Mouse (Mus musculus) naive thymus-derived CD4-positive, alpha-beta T cell, adult 5 months (primary cell): ENCODE measurements around the gene Cacnb3. TPM values are rescaled to one million over a fixed set of nuclear protein-coding genes. Genes with fewer than 3 reads are reported as not detected.

Source experiments
- polyA plus RNA-seq: library from polyadenylated mRNA; unstranded; fragments of 100-300 nt; shearing (Covaris generic); gene quantifications from one replicate; pipeline ENCODE4 v1.2.1, GENCODE M21; 2017

The Cacnb3 gene
- 0.97 TPM for polyA plus RNA-seq

DNA sequence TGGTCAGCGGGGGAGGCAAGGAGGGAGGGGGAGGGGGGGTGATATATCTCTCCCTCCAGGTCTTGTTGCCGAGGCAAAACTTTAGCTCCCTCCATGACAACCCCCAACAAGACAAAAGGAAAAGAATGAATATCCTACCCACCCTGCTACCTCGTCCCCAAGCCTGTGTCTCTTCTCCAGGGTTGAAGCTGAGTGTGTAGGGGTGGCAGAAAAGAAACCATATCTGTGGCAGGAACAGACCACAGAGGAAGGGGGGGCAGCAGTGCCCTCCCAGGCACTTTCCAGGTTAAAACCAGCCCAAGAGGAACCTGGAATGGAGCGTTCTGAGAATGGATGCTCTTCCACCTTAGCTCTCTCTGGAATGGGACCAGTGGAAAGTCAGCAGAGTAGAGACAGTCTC, at the start of gene Cacnb3:
Cacnb3 (plus strand) TSS at position 301 of the 400 bp plus-strand sequence.

DNA sequence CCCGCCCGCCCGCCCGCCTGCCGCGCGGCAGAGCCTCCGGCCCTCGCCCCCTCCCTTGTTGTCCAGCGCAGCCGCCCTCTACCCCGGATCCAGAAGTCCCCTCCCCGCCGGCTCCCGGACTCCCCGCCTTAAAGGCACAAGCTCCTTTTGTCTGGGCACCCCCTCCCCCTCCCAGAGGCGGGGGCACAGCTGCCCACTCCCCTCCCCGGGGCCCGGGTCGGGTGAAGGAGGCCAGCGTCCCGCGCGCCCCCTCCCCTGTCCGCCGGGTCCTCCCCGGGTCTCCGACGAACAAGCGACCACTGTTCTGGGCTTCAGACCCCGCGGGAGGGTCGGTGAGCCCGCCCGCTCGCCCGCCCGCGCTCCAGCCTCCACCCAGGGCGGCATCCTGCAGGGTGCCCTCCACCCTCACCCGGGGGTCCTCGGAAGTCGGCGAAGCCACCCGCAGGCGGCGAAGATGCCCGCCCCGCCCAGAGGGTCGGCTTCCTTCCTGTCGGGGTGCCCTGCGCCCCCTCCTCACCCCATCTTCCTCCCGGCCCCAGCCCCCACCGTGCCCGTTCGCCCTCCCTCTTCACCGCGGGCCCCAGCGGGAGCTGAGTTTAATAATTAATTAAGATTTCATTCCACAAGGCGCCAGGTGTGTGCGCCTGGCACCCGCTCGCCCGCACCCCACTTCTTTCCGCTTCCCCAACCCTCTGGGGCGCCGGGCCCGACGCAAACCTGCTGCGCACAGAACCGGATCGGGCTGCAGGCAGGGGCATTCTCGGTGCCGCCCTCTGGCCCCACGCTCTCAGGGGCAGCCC, 21.1 kb upstream of the Cacnb3 start, which contains the start of gene Adcy6:
Adcy6 (minus strand) TSS at position 746 of the 800 bp plus-strand sequence.

DNA sequence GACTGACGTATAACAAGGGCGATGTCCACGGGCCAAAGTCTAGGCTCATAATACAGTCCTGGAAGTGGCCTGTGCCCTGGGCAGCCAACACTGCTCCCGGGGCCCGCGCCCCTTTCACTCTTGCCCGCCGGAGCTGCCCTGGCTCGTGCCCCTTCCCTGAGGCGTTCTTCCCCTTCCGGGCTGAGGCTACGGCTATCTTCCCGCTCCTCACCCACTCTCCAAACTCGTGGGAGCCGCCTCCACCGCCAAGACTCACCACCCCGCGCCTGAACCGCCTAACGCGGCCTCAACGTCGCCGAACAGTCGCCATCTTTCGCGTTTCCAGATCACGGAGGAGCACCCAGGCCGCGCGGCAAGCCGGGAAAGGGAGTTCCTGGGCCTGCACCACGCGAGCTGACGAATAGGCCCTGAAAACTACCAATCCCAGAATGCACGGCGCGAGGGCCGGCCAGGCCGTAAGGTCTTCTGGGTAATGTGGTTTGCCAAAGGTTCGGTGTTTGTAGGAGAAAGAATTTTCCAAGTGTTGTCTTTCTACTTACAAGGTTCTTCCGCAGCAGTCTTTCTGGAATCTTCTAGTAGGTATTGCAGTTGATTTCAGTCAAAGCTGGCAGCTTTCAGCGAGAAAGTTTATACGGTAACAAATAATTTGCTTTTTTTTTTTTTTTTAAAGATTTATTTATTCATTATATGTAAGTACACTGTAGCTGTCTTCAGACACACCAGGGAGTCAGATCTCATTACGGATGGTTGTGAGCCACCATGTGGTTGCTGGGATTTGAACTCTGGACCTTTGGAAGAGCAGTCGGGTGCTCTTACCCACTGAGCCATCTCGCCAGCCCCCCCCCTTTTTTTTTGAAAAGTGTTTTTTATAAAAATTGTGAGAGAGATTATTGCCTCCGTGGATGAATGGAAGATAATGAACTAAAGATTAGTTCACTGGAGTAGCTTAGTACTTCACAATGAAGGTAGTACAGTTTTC, 32.2 kb downstream of the Cacnb3 start, which contains the start of gene Ddx23:
Ddx23 (minus strand) TSS at position 328 of the 979 bp plus-strand sequence.

DNA sequence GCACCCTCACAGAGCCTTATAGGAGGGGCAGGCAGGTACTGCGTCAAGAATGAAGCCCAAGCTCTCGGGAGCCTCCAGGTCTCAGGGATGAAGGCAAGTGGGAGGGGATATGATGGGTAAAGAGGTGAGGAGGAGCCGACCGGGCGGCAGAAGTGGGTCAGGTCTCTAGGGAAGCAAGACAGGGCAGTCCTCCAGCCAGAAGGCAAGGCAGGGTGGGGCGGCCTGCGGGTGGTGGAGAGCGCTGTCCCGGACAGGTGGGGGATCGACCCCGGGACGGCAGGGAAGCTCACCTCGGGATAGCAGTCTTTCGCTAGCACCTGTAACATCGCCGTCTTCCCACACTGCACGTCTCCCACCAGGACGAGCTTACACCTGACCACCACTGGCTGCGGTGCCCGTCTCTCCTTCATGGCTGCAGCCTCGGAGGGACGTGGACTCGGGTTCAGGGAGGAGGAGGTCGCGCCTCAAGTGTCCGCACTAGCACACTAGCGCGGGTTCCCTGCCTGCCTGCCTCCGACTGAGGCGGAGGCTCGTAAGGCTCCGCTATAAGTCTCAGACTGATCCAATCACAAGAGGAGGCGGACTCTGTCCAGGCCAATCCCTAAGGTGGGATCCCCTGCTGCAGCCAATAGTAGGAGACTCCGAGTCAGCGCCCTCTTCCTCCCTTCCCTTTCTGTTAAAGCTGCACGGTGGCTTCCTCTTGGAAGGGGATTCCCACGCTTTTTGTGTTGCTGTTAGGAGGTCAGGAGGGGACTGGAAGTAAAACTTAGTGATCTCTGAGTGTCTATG, 46.5 kb downstream of the Cacnb3 start, which contains the start of gene Rnd1:
Rnd1 (minus strand) TSS at position 522 of the 789 bp plus-strand sequence.

Other genes with a start within 250 kb of the Cacnb3 start
- not detected for gene Olfr283, start 249.9 kb upstream of the Cacnb3 start, polyA plus RNA-seq
- gene Olfr282, start 199.6 kb upstream of the Cacnb3 start, polyA plus RNA-seq: not detected
- not detected for gene Olfr281, start 178.3 kb upstream of the Cacnb3 start, polyA plus RNA-seq
- not detected for gene OR5BS1P, start 160.9 kb upstream of the Cacnb3 start, polyA plus RNA-seq
- gene Lalba, start 148.1 kb upstream of the Cacnb3 start, polyA plus RNA-seq: not detected
- 0.25 TPM for gene Olfr279, start 138.4 kb upstream of the Cacnb3 start, polyA plus RNA-seq
- 105 TPM for gene Kansl2, start 96.6 kb upstream of the Cacnb3 start, polyA plus RNA-seq
- gene Ccnt1, start 59.9 kb upstream of the Cacnb3 start, polyA plus RNA-seq: 165 TPM
- not detected for gene 4930415O20Rik, start 59.8 kb upstream of the Cacnb3 start, polyA plus RNA-seq
- gene Adcy6, start 20.8 kb upstream of the Cacnb3 start, polyA plus RNA-seq: 5.3 TPM
- gene Ddx23, start 32.1 kb downstream of the Cacnb3 start, polyA plus RNA-seq: 34.3 TPM
- 2.2 TPM for gene Rnd1, start 46.6 kb downstream of the Cacnb3 start, polyA plus RNA-seq
- not detected for gene Ccdc65, start 77.4 kb downstream of the Cacnb3 start, polyA plus RNA-seq
- 0.81 TPM for gene Fkbp11, start 97.4 kb downstream of the Cacnb3 start, polyA plus RNA-seq
- 120 TPM for gene Arf3, start 132.4 kb downstream of the Cacnb3 start, polyA plus RNA-seq
- gene Wnt10b, start 147.3 kb downstream of the Cacnb3 start, polyA plus RNA-seq: not detected
- gene Wnt1, start 159.0 kb downstream of the Cacnb3 start, polyA plus RNA-seq: not detected
- not detected for gene Ddn, start 178.7 kb downstream of the Cacnb3 start, polyA plus RNA-seq
- 121 TPM for gene Prkag1, start 200.7 kb downstream of the Cacnb3 start, polyA plus RNA-seq
- gene Kmt2d, start 240.4 kb downstream of the Cacnb3 start, polyA plus RNA-seq: 32.4 TPM